Mouse (Mus musculus) liver, postnatal 0 days (tissue): ENCODE data around the gene Slc16a8. TPM values are rescaled to one million over a fixed set of nuclear protein-coding genes. Genes with fewer than 3 reads are reported as not detected.

ENCODE experiments used
- ATAC-seq: fragments of 200-750 bp; cut with Nextera tagmentation; 2 replicates; pipeline ENCODE4 v1.8.0; 2017; ENCODE audit warnings: mild to moderate bottlenecking, moderate library complexity
- DNase-seq: peaks from one replicate; pipeline ENCODE4 v3.0.0-alpha.2; 2016
- H3K27ac ChIP-seq: fragments of 300-500 bp; sonication (generic); 2 replicates; pipeline ENCODE4 v1.5.1; 2014; ENCODE audit warnings: antibody characterized with exemption, moderate library complexity, mild to moderate bottlenecking, low read depth
- H3K27me3 ChIP-seq: fragments of 300-500 bp; sonication (generic); 2 replicates; pipeline ENCODE4 v1.6.1; 2014; ENCODE audit warnings: low read length, control low read depth, mixed read lengths; ENCODE audit not compliant: insufficient read depth
- H3K36me3 ChIP-seq: fragments of 300-500 bp; sonication (generic); replicated peaks from 2 replicates; pipeline ENCODE4 v1.6.1; 2014; ENCODE audit warnings: mild to moderate bottlenecking, control low read depth, low read length, moderate library complexity, mixed read lengths; ENCODE audit not compliant: insufficient read depth
- H3K4me1 ChIP-seq: fragments of 300-500 bp; sonication (generic); 2 replicates; pipeline ENCODE4 v1.6.1; 2014; ENCODE audit warnings: antibody characterized with exemption, mild to moderate bottlenecking, control low read depth; ENCODE audit not compliant: insufficient read depth
- H3K4me2 ChIP-seq: fragments of 300-500 bp; sonication (generic); 2 replicates; pipeline ENCODE4 v1.6.1; 2014; ENCODE audit warnings: low read depth, mild to moderate bottlenecking, low read length, moderate library complexity, mixed read lengths
- H3K4me3 ChIP-seq: fragments of 300-500 bp; sonication (generic); 2 replicates; pipeline ENCODE4 v1.5.1; 2014; ENCODE audit warnings: low read depth, low read length
- H3K9ac ChIP-seq: fragments of 300-500 bp; sonication (generic); replicated peaks from 2 replicates; pipeline ENCODE4 v1.6.1; 2014; ENCODE audit warnings: mild to moderate bottlenecking, moderate library complexity
- H3K9me3 ChIP-seq: fragments of 300-500 bp; sonication (generic); 2 replicates; pipeline ENCODE4 v1.6.1; 2016; ENCODE audit warnings: mild to moderate bottlenecking, control low read depth, low read length, mixed read lengths
- CTCF ChIP-seq: sonication (generic); IDR thresholded peaks from 2 replicates; pipeline ENCODE4 v1.5.1; 2016; ENCODE audit warnings: antibody characterized with exemption, low read depth
- EP300 ChIP-seq: IDR thresholded peaks from 2 replicates; pipeline ENCODE4 v1.6.1; 2016; ENCODE audit warnings: antibody characterized with exemption, low read depth, mild to moderate bottlenecking
- WGBS: fragments of 180-500 bp; shearing (Covaris S2); extraction: QIAGEN DNeasy Blood & Tissue Kit; methylation state at CpG from one replicate; pipeline ENCODE4 v1.1.7; 2014; ENCODE audit not compliant: insufficient replicate concordance; 5-methylcytosine and 5-hydroxymethylcytosine counted together
- polyA plus RNA-seq: library from polyadenylated mRNA; unstranded; fragments of >200 nt; fragmentation: Nextera tagmentation; extraction: Ambion mirVana; gene quantifications from 2 replicates; pipeline ENCODE4 v1.2.1, GENCODE M21; 2015

Slc16a8 gene
- polyA plus RNA-seq, 1 experiment from 2014 or later = not detected

DNA sequence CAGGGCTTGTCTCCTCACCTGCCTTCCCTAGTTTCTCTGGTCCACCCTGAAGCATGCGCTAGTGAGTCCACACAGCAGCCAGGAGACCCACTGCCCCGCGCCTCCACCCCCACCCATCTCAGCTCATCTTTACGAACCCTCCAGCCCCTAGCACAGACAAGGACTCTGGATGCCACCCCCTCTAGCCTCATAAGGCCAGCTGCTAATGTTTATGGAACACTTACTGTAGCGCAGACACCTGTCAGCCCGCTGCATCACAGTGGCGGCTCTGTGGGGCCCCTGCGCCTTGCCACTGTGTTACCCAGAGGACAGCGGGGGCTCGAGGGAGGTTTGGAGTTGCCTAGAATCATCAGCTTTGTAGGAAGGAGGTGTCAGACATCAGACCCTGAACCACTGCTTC, 52.0 kb downstream of the Slc16a8 start:
- Histone ChIP-seq H3K4me1 (no peaks in the 10 kb centered on the region), H3K9ac (no peak overlapping the region), H3K4me2 (no peak overlapping the region), H3K4me3 (no peak overlapping the region), H3K9me3 (no peaks in the 10 kb centered on the region), H3K27ac (no peak overlapping the region), H3K36me3 (no peaks in the 10 kb centered on the region), H3K27me3 (no peaks in the 10 kb centered on the region; the same call in 1 of the 2 replicates)
- whole genome bisulfite sequencing = 43% methylated on average over 10 of the region's 10 CpGs
- DNase-seq (no peak), ATAC-seq (no peak)
- TF ChIP-seq CTCF = no peak
- TF ChIP-seq EP300 = no peak

DNA sequence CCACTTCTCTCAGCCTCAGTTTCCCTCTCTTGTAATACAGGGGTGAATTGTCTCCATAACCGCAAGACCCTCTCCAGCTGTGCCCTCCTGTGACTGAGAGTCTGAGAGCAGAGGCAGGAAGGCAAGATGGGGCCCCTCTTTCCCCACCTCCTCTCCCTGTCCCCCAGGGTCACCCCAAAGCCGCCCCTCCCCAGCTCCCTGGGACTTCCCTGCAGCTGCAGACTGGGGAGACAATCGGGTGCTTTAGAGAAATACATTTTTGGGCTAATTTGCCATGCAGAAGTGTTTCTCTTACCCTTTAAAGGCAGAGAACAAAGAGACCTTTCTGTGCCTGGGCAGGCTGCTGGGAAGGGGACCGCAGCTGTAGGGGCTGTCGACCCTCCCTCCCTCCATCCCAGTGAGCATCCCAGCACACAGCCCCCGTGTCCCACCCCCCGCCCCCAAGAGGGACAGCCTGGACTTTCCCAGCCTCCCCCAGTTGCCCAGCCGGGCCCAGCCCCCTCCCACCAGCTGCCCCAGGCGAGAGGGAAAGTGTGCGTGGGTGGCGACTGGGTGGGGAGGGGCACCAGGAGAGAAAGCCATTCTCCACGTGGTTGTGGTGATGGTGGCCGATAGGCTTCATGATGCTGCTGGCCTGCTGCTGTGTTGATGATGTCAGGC, 52.9 kb downstream of the Slc16a8 start:
- Histone ChIP-seq H3K4me2 (no peak overlapping the region), H3K9ac (no peak overlapping the region), H3K4me3 (no peak overlapping the region), H3K4me1 (no peaks in the 10 kb centered on the region), H3K27me3 (no peaks in the 10 kb centered on the region; the same call in 1 of the 2 replicates), H3K27ac (no peak overlapping the region), H3K36me3 (no peaks in the 10 kb centered on the region), H3K9me3 (no peaks in the 10 kb centered on the region)
- ATAC-seq (no peak), DNase-seq (no peak)
- TF ChIP-seq CTCF (no peak), EP300 (no peak)
- WGBS = 39% methylated on average over 13 of the region's 13 CpGs

Other genes starting within 250 kb of the Slc16a8 start
- 125 and 140 TPM in 2 replicates for gene H1f0, start 226.3 kb downstream of the Slc16a8 start, polyA plus RNA-seq
- gene Galr3, start 212.9 kb downstream of the Slc16a8 start, polyA plus RNA-seq = 0.08 and 0.16 TPM in 2 replicates
- gene Ankrd54, start 191.9 kb downstream of the Slc16a8 start, polyA plus RNA-seq = 21.3 and 22.5 TPM in 2 replicates
- gene Eif3l, start 179.6 kb downstream of the Slc16a8 start, polyA plus RNA-seq = 70.9 and 76.4 TPM in 2 replicates
- gene Micall1, start 145.9 kb downstream of the Slc16a8 start, polyA plus RNA-seq = 0.92 and 1.3 TPM in 2 replicates
- gene Polr2f, start 113.8 kb downstream of the Slc16a8 start, polyA plus RNA-seq = 129 and 130 TPM in 2 replicates
- 0.72 and 1.2 TPM in 2 replicates for gene 1700088E04Rik, start 113.5 kb downstream of the Slc16a8 start, polyA plus RNA-seq
- gene Sox10, start 89.5 kb downstream of the Slc16a8 start, polyA plus RNA-seq = 0.07 and 0.08 TPM in 2 replicates
- gene Pick1, start 25.6 kb downstream of the Slc16a8 start, polyA plus RNA-seq = 11.5 and 12.2 TPM in 2 replicates
- 0.08 TPM in 2 replicates for gene Gm49486, start 25.4 kb downstream of the Slc16a8 start, polyA plus RNA-seq
- gene Baiap2l2, start 30.8 kb upstream of the Slc16a8 start, polyA plus RNA-seq = 1.2 and 2.1 TPM in 2 replicates
- gene Pla2g6, start 73.6 kb upstream of the Slc16a8 start, polyA plus RNA-seq = 18.5 and 18.8 TPM in 2 replicates
- gene Maff, start 91.9 kb upstream of the Slc16a8 start, polyA plus RNA-seq = 0.94 and 1.1 TPM in 2 replicates
- gene Tmem184b, start 148.8 kb upstream of the Slc16a8 start, polyA plus RNA-seq = 6.6 and 8.4 TPM in 2 replicates
- 7.5 and 8.9 TPM in 2 replicates for gene Csnk1e, start 200.8 kb upstream of the Slc16a8 start, polyA plus RNA-seq